Mouse (Mus musculus) fat pad, adult 2 months (tissue): ENCODE measurements at regions not wholly inside any gene's neighbourhood (a gene's known extent, or its start where the extent isn't known, plus 50 kb on each side); places are given as distances from the start of the nearest gene placed in this dataset.

ENCODE experiments used
- DNase-seq: peaks from one replicate; pipeline ENCODE4 v3.0.0-alpha.2; 2011; ENCODE audit warnings: low read depth, low spot score; ENCODE audit errors: extremely low read depth

DNA sequence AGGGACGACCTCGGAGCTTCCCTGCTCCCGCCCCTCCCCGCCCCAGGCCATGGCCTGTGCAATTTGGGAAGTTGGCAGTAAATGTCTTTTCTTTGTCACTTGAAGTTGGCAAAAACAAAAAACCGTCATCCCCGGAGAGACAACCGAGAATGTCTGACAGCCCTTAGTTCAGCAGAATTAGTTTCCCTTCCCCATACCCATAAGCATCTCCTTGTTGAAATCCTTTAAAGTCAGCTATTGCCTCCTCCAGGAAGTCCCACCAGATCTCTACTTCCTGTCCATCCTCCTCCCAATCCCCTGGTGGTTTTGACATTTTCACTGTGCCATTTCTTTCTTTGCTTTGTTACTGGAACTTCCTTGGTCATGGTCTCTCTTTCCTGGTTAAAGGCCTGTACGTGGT, 54.8 kb downstream of the Foxb1 start:
- no peak for DNase-seq

- DNase-seq = no peak
Observed at GRCm38 (mm10) chr9:69705071-69705470, 55.7 kb downstream of the Foxb1 start.

DNA sequence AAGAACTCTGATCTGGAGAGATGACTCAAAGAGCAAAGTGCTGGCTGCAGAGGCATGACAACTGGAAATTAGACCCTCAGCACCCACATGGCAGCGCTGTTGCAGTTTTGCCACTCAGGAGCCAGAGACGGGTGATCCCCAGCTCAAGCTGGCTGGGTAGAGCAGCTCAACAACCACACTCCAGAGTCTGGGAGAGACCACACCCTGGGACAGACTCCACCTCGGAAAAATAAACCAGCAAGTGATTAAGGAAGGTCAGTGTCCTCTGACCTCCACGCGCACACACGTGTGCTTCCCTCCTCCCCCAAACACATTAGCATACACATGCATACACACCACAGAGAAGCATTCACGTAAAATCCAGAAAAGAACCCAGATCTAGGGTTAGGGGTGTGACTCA, 57.0 kb downstream of the Foxb1 start:
- no peak for DNase-seq

GRCm38 (mm10) chr9:69702156-69702928, 58.4 kb downstream of the Foxb1 start:
- no peak for DNase-seq

GRCm38 (mm10) chr9:69700696-69701095, 60.0 kb downstream of the Foxb1 start:
- no peak for DNase-seq

DNA sequence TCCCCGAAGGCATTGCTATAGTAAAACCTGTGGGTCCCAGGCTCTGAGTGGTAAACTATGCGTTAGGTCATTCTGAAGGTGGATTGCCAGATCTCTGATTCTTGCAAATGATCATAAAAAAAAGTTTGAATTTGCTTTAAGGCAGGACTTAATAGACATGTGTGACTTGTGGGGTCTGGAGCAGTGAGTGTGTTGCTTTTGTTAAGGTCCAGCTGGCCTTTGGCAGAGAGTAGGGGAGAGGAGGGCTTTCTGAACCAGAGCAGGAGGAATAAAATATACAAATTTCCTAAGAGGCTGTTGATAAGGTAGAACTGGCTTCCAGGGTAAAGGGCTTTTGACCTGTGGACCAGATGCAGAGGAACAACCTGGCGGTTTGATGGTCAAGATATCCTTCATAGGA, 69.0 kb downstream of the Foxb1 start:
- no peak for DNase-seq

DNA sequence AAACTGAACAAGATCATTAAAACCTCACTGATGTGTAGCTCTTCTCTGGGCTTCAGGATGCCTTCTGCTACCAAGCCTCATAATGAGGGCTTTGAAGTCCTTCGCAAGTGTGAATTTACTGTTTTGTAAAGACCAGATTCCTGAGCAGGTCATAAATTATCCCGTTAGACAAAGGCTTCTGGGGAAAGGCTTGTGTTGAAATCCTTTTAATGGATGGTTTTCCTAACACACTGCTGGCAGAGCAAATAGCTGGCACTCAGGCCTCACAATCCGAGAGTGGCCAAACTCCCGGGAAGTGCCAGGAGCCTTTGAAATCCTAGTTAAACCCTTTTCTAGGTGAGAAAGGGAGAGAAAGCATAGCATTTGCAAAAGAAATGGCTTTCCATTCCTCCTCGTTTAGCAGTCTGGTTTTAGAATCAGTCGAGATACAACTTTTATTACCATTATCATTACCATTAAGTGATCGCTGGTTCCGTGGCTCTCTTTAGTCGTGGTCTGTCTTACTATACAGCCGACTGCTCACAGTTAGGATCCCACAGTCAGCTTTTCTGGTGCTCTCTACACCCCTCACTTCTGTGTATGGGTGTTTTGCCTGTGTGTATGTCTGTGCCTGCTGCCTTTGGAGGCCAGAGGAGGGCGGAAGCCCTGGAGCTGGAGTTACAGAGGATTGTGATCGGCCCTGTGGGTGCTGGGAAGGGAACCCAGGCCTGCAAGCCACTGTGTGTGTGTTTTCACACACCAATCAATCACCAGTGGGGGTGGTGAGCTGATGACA, 73.2 kb downstream of the Foxb1 start:
- no peak for DNase-seq

- DNase-seq = no peak
Observed at GRCm38 (mm10) chr9:69686766-69687165, 74.0 kb downstream of the Foxb1 start.

DNA sequence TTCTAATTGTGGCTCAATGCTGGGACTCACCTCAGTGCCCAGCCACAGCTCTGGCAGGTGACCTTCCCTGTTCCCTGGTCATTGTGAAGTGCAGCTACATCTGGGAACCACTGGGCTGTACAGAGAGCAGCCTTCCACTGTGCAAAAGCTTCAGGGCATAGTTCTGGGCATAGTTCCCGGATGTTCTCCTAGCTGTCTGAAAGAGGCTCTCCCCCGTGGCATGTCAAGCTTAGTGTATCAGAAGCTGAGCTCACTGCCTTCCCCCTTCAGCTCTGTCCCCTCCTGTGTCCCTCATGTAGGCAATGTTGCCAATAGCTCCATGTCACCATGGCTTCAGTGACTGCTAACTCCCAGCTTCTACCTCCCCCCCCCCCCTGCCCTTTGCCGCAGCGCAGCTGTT, 75.1 kb downstream of the Foxb1 start:
- DNase-seq = no peak

GRCm38 (mm10) chr9:69681372-69682213, 79.1 kb downstream of the Foxb1 start:
- DNase-seq = no peak

- DNase-seq = no peak
Observed at GRCm38 (mm10) chr9:69678634-69679033, 82.1 kb downstream of the Foxb1 start.

DNA sequence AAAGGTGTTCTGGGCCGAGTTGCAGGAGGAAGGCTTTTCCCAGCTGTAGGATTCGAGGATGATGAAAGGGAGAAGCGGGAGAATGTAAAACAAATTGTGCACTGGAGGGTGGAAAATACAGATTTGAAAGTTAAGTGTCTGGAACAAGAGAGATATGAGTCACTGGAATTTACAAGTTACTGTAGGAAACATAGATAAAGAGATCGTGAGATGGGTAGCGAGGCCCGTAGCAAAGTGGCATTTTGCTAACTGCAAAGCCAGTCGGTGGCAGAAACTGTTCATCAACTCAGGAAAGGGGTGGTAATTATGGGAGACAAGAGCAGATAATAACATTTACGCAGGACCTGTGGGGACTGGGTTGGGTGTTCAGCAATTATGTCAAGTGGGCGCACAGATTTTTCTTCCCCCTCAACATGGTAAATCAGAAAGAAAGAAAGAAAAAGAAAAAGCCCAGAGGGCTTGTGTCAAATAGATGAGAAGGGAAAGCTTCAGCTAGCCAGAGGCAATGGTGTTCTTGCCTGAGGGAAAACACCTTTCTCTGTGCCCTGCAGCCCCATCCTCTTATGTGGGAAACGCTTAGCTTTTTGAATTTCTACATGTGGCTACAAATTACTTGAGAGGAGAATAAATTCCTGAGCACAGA, 87.2 kb downstream of the Foxb1 start:
- DNase-seq = no peak

DNA sequence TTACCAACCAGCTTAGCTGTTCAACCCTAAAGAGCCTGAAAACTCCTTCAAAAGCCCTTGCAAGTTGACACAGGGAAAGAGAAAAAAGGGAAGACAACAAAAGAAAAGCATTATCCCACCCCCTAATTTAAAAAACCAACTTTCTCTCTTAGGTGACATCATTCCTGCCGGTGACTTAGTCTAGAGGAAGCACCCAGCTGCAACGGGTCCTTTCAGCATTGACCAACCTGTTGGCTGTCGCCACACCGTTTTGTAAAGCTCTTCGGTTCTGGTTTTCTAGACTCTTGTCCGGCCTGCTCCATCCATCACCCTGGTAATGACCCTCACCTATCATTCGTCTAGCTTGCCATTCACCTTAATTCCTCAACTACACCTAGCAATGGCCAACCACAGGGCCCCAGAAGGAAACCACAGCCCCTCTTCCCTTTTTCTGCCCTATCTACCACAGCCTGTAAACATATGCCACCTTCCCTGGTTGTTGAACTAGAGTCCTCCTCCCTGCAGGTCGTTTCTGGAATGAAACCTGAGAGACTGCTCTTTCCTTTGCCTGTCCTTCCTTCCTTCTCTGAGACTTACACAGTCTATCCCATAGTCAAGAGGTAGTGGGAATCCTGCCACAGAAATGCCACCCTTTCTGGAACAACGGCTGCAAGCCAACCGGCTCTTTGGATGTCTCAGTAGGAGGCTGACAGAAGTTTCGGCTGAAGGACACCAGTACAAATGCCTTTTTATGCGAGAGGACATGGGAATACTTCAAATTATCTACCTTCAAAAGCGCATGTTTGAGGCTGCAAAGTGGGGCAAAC, 87.9 kb downstream of the Foxb1 start:
- no peak for DNase-seq

GRCm38 (mm10) chr9:69671199-69671598, 89.5 kb downstream of the Foxb1 start:
- DNase-seq = no peak

GRCm38 (mm10) chr9:69670551-69671044, 90.1 kb downstream of the Foxb1 start:
- DNase-seq = no peak

- no peak for DNase-seq
Observed at GRCm38 (mm10) chr9:69669611-69670550, 90.9 kb downstream of the Foxb1 start.

DNA sequence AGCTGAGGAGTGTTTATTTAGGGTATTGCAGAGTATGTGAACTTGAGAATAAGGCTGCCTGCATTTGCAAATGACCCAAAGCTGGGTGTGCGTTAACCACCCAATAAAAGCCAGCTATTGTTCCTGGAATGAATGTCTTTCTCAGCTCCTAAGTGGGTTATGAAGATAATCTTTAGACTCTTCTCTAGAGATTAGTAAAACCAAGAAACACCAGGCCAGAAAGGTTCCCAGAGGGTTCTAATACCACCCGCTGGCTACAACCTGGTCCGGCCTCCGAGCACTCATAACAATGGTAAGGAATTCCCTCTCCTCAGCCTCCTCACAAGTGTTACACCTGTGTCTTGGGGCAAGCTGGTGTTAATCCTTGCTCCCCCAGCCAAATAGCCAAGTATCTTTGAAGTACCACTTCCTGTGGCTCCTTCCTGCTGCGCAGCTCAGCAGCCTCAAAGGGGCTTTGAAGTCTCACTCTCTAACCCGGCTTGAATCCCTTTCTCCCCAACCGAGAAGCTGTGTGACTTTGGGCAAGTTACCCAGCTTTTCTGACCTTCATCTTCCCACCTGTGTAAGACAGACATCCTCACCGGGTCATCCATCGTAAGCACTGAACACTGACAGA, 92.2 kb downstream of the Foxb1 start:
- DNase-seq = no peak

- DNase-seq = no peak
Observed at GRCm38 (mm10) chr9:69667064-69667533, 93.6 kb downstream of the Foxb1 start.
